Mouse (Mus musculus) embryonic fibroblast, embryonic 13.5 days (primary cell): ENCODE data around the gene Klf13.

ENCODE experiments used
- CTCF ChIP-seq: IDR thresholded peaks from 2 replicates; pipeline ENCODE4 v1.5.1; 2011; ENCODE audit warnings: mild to moderate bottlenecking, control low read depth, low read length, moderate library complexity, borderline replicate concordance; ENCODE audit not compliant: insufficient read depth
- POLR2A ChIP-seq: IDR thresholded peaks from 2 replicates; pipeline ENCODE4 v1.6.1; 2011; ENCODE audit warnings: low read depth, mild to moderate bottlenecking, control low read depth, low read length, moderate library complexity

DNA sequence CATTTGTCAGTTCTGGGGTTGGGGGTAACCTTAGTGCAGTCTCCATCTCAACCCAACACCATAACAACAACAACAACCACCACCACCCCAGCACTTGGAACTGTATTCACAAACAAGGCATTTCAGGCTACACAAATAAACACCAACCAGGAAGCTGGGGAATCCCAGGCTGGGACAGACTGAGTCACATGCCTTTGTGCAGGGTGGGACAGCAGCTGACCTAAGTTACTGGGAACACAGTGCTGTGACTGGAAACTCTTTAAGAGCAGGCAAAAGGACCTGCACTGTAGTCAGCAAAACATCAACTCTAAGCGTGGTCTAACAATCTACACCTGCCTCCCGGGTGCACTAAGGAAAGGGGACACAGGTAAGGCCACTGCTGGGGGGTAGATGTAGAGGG is 33.5 kb downstream of the Klf13 start:
- TF ChIP-seq CTCF, result no peak
- TF ChIP-seq POLR2A, result no peak
